Mouse (Mus musculus): ENCODE data around the gene Rcn3. TPM values are rescaled to one million over a fixed set of nuclear protein-coding genes. Genes with fewer than 3 reads are reported as not detected.

The Rcn3 gene
- 36.5 and 65.0 TPM in 2 replicates for polyA plus RNA-seq (2012)

DNA sequence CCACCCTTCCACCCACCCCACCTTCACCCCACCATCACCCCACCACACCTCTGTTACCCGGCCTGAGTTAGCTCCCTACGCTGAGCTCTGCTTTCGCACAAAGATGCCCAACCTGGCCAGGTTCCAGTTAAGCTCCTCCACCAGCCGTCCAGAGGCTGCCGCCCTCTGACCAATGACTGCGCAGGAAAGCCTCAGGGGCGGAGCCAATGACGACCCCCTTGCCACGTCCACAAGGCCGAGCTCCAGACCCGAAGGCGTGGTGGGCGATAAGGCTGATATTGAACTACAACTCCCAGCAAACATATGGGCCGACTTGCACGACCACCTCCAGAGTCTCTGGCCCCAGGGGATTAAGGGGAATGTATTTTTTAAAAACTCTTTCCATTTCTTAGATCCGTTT, at the start of gene Rcn3:
TSS of gene Rcn3 (minus strand) at position 174 of the 400 bp plus-strand sequence.

DNA sequence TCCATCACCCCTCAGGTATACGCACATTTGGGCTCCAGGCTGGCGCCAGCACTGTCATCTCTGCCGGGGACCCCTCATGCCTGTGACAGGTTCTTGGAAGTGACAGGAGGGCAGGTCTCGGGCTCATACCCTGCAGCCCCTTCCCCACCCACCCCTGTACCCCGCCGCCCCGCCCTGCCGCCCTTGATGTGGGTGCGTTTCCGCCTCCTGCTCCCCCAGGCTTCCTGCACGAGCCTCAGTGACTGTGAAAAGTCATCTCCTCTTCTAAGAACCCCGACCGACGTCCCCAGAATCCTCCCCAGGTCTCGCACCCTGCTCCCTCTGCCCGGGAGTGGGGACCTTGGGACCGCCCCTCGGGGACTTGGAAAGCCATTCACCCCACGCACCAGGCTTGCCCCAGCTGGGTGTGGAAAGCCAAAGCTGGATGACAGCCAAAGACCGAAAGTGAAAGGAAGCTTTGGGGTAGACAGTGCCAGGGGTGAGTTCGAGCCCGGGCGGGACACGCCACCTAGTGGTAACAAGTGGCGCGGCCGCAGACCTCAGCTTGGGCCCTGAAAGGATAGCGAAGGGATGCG, 44.1 kb upstream of the Rcn3 start, which contains the start of the genes Gm45713 and Flt3l:
TSS of gene Gm45713 (minus strand) at position 239 of the 575 bp plus-strand sequence.
TSS of gene Flt3l (minus strand) at position 440 of the 575 bp plus-strand sequence.

GRCm38 (mm10) chr7:45128624-45129246, 36.7 kb upstream of the Rcn3 start, which contains the start of gene Rpl13a:
Gene Rpl13a, minus strand, starts transcription at chr7:45128761.

GRCm38 (mm10) chr7:45124224-45125143, 32.5 kb upstream of the Rcn3 start, which contains the start of gene Rps11:
Gene Rps11, minus strand, starts transcription at chr7:45124439.

GRCm38 (mm10) chr7:45103652-45104180, 11.7 kb upstream of the Rcn3 start, which contains the start of gene Fcgrt:
Gene Fcgrt, minus strand, starts transcription at chr7:45103851.

GRCm38 (mm10) chr7:45062239-45062835, 29.7 kb downstream of the Rcn3 start, which contains the start of the genes Nosip and Prrg2:
Gene Nosip, plus strand, starts transcription at chr7:45062429.
Gene Prrg2, minus strand, starts transcription at chr7:45062677.

DNA sequence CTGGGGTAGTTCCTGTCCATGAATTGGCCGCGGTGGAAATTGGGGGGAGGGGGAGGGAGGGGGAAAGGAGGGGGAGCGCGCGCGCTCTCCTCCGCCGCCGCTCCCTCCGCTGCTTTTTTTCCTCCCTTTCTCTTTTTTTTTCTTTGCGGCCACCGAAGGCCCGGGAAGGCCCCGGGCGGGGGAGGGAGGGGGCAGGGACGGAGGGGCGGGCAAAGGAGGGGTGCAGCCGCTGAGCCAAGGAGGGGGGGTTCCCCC, 39.2 kb downstream of the Rcn3 start, which contains the start of gene Prr12:
TSS of gene Prr12 (minus strand) at position 20 of the 255 bp plus-strand sequence.

Other genes with a start within 250 kb of the Rcn3 start
- gene Akt1s1, start 243.2 kb downstream of the Rcn3 start, polyA plus RNA-seq (2012): 312 and 349 TPM in 2 replicates
- gene Tbc1d17, start 243.1 kb downstream of the Rcn3 start, polyA plus RNA-seq (2012): 64.8 and 67.6 TPM in 2 replicates
- 86.0 and 118 TPM in 2 replicates for gene Pnkp, start 235.1 kb downstream of the Rcn3 start, polyA plus RNA-seq (2012)
- gene Ptov1, start 222.4 kb downstream of the Rcn3 start, polyA plus RNA-seq (2012): 237 and 280 TPM in 2 replicates
- gene Med25, start 199.5 kb downstream of the Rcn3 start, polyA plus RNA-seq (2012): 336 and 362 TPM in 2 replicates
- gene Fuz, start 196.1 kb downstream of the Rcn3 start, polyA plus RNA-seq (2012): 67.0 and 68.3 TPM in 2 replicates
- gene Ap2a1, start 162.7 kb downstream of the Rcn3 start, polyA plus RNA-seq (2012): 121 TPM in 2 replicates
- 0.04 and 0.15 TPM in 2 replicates for gene Tsks, start 149.0 kb downstream of the Rcn3 start, polyA plus RNA-seq (2012)
- 1.3 and 2.1 TPM in 2 replicates for gene Cpt1c, start 117.4 kb downstream of the Rcn3 start, polyA plus RNA-seq (2012)
- 133 and 160 TPM in 2 replicates for gene Prmt1, start 105.7 kb downstream of the Rcn3 start, polyA plus RNA-seq (2012)
- 112 and 119 TPM in 2 replicates for gene Irf3, start 94.6 kb downstream of the Rcn3 start, polyA plus RNA-seq (2012)
- 131 and 163 TPM in 2 replicates for gene Bcl2l12, start 93.5 kb downstream of the Rcn3 start, polyA plus RNA-seq (2012)
- gene Scaf1, start 75.9 kb downstream of the Rcn3 start, polyA plus RNA-seq (2012): 185 and 198 TPM in 2 replicates
- 4.0 TPM in 2 replicates for gene Rras, start 74.3 kb downstream of the Rcn3 start, polyA plus RNA-seq (2012)
- gene Prr12, start 39.3 kb downstream of the Rcn3 start, polyA plus RNA-seq (2012): 95.4 and 117 TPM in 2 replicates
- gene Nosip, start 29.8 kb downstream of the Rcn3 start, polyA plus RNA-seq (2012): 144 and 165 TPM in 2 replicates
- 38.8 and 40.5 TPM in 2 replicates for gene Prrg2, start 29.5 kb downstream of the Rcn3 start, polyA plus RNA-seq (2012)
- 7.5 and 10.0 TPM in 2 replicates for gene Fcgrt, start 11.6 kb upstream of the Rcn3 start, polyA plus RNA-seq (2012)
- 210 and 224 TPM in 2 replicates for gene Rps11, start 32.2 kb upstream of the Rcn3 start, polyA plus RNA-seq (2012)
- 4,327 and 5,290 TPM in 2 replicates for gene Rpl13a, start 36.5 kb upstream of the Rcn3 start, polyA plus RNA-seq (2012)
- gene Gm45713, start 44.0 kb upstream of the Rcn3 start, polyA plus RNA-seq (2012): 0.12 and 0.16 TPM in 2 replicates
- 15.4 and 21.4 TPM in 2 replicates for gene Flt3l, start 44.2 kb upstream of the Rcn3 start, polyA plus RNA-seq (2012)
- gene Pih1d1, start 62.1 kb upstream of the Rcn3 start, polyA plus RNA-seq (2012): 67.8 and 81.0 TPM in 2 replicates
- gene Aldh16a1, start 62.4 kb upstream of the Rcn3 start, polyA plus RNA-seq (2012): 162 and 165 TPM in 2 replicates
- gene Slc17a7, start 71.7 kb upstream of the Rcn3 start, polyA plus RNA-seq (2012): 0.11 and 0.15 TPM in 2 replicates
- 0.16 and 0.29 TPM in 2 replicates for gene Gfy, start 87.3 kb upstream of the Rcn3 start, polyA plus RNA-seq (2012)
- gene Pth2, start 88.8 kb upstream of the Rcn3 start, polyA plus RNA-seq (2012): not detected in 2 replicates
- gene Ccdc155, start 112.7 kb upstream of the Rcn3 start, polyA plus RNA-seq (2012): 0.56 and 1.3 TPM in 2 replicates
- gene Dkkl1, start 119.9 kb upstream of the Rcn3 start, polyA plus RNA-seq (2012): 14.7 and 21.4 TPM in 2 replicates
- 0.82 and 2.2 TPM in 2 replicates for gene Tead2, start 123.5 kb upstream of the Rcn3 start, polyA plus RNA-seq (2012)
- gene Cd37, start 146.9 kb upstream of the Rcn3 start, polyA plus RNA-seq (2012): 173 and 185 TPM in 2 replicates
- gene Slc6a16, start 148.9 kb upstream of the Rcn3 start, polyA plus RNA-seq (2012): not detected in 2 replicates
- gene Slc6a21, start 185.3 kb upstream of the Rcn3 start, polyA plus RNA-seq (2012): 0.09 TPM in 1 of 2 replicates, not detected in the other
- 3.3 and 5.4 TPM in 2 replicates for gene Trpm4, start 241.6 kb upstream of the Rcn3 start, polyA plus RNA-seq (2012)
- not detected in 2 replicates for gene Hrc, start 243.1 kb upstream of the Rcn3 start, polyA plus RNA-seq (2012)

All from megakaryocyte-erythroid progenitor cell, adult 5 weeks (primary cell).